Mouse (Mus musculus): ENCODE results near the gene Prok1. TPM values are rescaled to one million over a fixed set of nuclear protein-coding genes. Genes with fewer than 3 reads are reported as not detected.

The Prok1 gene
- polyA plus RNA-seq (2011; ENCODE audit: insufficient read depth, insufficient read length, low replicate concordance, missing spikeins), result not detected in 2 replicates

DNA sequence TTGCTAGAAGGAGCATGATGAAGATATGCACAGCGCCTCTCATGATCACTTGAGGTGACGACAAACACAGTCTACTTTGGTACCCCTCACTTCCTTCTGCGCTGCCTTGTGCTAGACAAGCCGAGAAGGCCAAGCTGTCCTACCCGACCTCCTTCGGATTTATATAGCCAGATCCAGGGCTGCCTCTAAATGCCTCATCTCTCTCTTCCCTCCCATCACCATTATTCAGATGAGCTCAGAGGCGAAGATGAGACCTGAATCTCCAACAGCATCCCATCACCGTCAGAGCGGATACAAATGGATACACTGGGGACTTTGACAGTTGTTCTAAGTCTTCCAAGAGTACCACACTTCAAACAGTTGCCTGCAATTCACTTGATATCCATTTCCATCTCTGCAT is at the start of gene Prok1:
Gene Prok1 (minus strand): TSS at position 101 of the 400 bp plus-strand sequence.
- H3K4me1 ChIP-seq (ENCODE audit: control insufficient read depth, insufficient read depth, low read length), result no peaks in the 10 kb centered on the region
- H3K4me3 ChIP-seq (replicated peaks; ENCODE audit: control insufficient read depth, low read depth, low read length), result no peak within 1 kb of the TSS
- H3K27ac ChIP-seq (ENCODE audit: control insufficient read depth, insufficient read depth, low read depth, low read length, poor library complexity), result no peak within 1 kb of the TSS
- TF ChIP-seq POLR2A (IDR thresholded peaks at IDR 0.05; ENCODE audit: borderline replicate concordance, control insufficient read depth, low read depth, low read length) (no peak), CTCF (IDR thresholded peaks at IDR 0.05; ENCODE audit: control insufficient read depth, insufficient read depth, low read length) (no peak)
- WGBS, result 83% methylated on average over 9 of the region's 9 CpGs

DNA sequence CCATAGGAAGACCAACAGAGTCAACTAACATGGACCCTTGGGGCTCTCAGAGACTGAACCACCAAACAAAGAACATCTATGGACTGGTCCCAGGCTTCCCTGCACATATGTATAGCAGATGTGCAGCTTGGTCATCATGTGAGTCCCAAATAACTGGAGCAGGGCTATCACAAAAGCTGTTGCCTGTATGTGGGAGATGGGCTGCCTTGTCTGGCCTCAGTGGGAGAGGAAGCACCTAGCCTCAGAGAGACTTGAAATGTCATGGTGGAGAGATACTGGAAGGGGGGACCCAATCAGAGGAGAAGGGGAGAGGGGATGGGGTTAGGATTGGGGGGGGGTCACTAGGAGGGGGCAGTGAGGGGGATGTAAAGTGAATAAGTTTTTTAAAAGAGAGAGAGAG is 47.8 kb upstream of the Prok1 start:
- TF ChIP-seq POLR2A (IDR thresholded peaks at IDR 0.05; ENCODE audit: borderline replicate concordance, control insufficient read depth, low read depth, low read length) (no peak), CTCF (IDR thresholded peaks at IDR 0.05; ENCODE audit: control insufficient read depth, insufficient read depth, low read length) (no peak)
- H3K27ac ChIP-seq (ENCODE audit: control insufficient read depth, insufficient read depth, low read depth, low read length, poor library complexity), result no peak overlapping the region
- no peak overlapping the region for H3K4me3 ChIP-seq (replicated peaks; ENCODE audit: control insufficient read depth, low read depth, low read length)
- H3K4me1 ChIP-seq (ENCODE audit: control insufficient read depth, insufficient read depth, low read length), result no peaks in the 10 kb centered on the region

DNA sequence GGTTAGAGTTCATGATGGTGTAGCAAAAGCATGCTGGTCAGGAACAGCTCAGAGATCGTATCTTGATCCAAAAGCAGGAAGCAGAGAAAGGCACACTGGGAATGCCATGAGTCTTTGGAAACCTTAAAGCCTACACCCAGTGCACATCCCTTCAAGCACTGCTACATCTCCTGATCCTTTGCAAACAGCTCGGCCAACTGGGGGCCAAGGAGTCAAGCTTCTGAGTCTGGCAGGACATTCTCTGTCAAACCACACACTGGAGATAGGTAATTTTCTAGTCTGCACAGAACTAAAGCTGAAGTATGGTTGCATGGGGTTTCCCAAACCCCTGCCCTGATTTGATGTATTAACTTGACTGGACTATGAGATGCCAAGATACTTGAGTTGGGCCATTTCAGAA is 46.6 kb upstream of the Prok1 start:
- 66% methylated on average over 2 of the region's 2 CpGs for WGBS
- no peak overlapping the region for H3K27ac ChIP-seq (ENCODE audit: control insufficient read depth, insufficient read depth, low read depth, low read length, poor library complexity)
- no peaks in the 10 kb centered on the region for H3K4me1 ChIP-seq (ENCODE audit: control insufficient read depth, insufficient read depth, low read length)
- no peak overlapping the region for H3K4me3 ChIP-seq (replicated peaks; ENCODE audit: control insufficient read depth, low read depth, low read length)
- TF ChIP-seq CTCF (IDR thresholded peaks at IDR 0.05; ENCODE audit: control insufficient read depth, insufficient read depth, low read length) (no peak), POLR2A (IDR thresholded peaks at IDR 0.05; ENCODE audit: borderline replicate concordance, control insufficient read depth, low read depth, low read length) (no peak)

DNA sequence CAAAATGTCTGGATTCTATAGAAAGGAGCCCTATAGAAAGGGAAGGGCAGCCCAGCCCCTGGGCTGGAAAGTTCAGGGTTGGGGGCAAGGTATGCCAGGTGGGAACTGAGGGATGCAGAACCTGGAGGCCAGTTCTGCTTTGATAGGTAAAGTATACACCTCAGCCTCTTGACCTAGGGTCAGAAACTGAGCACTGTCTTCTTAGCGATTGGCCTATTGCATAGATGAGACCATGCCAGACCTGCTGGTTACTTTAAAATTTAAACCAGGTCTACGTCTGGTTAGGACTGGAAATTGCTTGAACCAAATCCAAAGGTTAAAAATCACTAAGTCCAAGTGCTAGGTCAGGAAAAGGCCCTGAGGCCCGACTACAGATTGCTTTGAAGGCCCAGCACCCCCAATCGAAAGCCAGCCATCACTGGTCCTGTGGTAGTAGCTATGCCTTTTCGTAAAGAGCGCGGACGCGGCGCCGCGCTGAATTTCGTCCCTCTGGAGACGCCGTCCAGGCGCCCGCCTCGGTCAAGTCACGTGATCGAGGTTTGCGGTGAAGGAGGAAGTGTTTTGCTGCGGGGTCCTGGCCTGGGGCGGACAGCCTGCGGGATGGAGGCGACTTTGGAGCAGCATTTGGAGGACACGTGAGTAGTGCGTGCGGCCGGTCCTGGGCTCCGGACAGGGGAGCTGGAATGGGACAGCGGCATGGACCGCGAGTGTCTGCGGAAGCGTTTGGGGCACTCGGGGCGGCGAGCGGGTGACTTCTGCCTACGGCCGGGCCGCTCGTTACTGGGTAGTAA is 39.2 kb upstream of the Prok1 start, which contains the start of gene Lamtor5:
Gene Lamtor5 (plus strand): TSS at position 380 of the 791 bp plus-strand sequence.
- WGBS, result 3% methylated on average over 43 of the region's 43 CpGs
- TF ChIP-seq CTCF (IDR thresholded peaks at IDR 0.05; ENCODE audit: control insufficient read depth, insufficient read depth, low read length), result no peak
- peak; percentile 64; the same call in 1 of the 2 replicates for TF ChIP-seq POLR2A (IDR thresholded peaks at IDR 0.05; ENCODE audit: borderline replicate concordance, control insufficient read depth, low read depth, low read length)
- H3K27ac ChIP-seq (ENCODE audit: control insufficient read depth, insufficient read depth, low read depth, low read length, poor library complexity), result peak within 1 kb of the TSS; percentile 32

DNA sequence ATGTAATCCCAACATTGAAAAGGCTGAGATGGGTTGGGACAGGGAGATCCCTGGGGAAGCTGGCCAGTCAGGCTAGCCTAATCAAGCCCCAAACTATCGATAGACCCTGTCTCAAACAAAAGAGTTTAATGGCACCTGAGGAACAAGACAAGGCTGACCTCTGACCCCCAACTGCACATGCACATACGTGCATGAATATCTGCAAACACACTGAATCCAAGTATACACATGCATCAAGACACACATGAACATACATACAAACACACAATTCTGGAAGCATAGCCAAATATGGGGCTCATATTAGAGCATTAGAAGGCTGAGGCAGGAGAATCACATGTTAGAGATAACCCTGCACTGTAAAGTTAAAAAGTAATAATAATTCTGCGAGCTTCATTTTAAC is 37.1 kb upstream of the Prok1 start:
- TF ChIP-seq POLR2A (IDR thresholded peaks at IDR 0.05; ENCODE audit: borderline replicate concordance, control insufficient read depth, low read depth, low read length) (no peak), CTCF (IDR thresholded peaks at IDR 0.05; ENCODE audit: control insufficient read depth, insufficient read depth, low read length) (no peak)
- H3K4me1 ChIP-seq (ENCODE audit: control insufficient read depth, insufficient read depth, low read length), result no peaks in the 10 kb centered on the region
- H3K4me3 ChIP-seq (replicated peaks; ENCODE audit: control insufficient read depth, low read depth, low read length), result no peak overlapping the region
- WGBS, result 81% methylated on average over 3 of the region's 3 CpGs
- H3K27ac ChIP-seq (ENCODE audit: control insufficient read depth, insufficient read depth, low read depth, low read length, poor library complexity), result no peak overlapping the region

More for the DNA sequence above, 39.2 kb upstream of the Prok1 start, which contains the start of gene Lamtor5:
- H3K4me1 ChIP-seq (ENCODE audit: control insufficient read depth, insufficient read depth, low read length), result no peaks in the 10 kb centered on the region
- peak within 1 kb of the TSS; percentile 97 for H3K4me3 ChIP-seq (replicated peaks; ENCODE audit: control insufficient read depth, low read depth, low read length)

DNA sequence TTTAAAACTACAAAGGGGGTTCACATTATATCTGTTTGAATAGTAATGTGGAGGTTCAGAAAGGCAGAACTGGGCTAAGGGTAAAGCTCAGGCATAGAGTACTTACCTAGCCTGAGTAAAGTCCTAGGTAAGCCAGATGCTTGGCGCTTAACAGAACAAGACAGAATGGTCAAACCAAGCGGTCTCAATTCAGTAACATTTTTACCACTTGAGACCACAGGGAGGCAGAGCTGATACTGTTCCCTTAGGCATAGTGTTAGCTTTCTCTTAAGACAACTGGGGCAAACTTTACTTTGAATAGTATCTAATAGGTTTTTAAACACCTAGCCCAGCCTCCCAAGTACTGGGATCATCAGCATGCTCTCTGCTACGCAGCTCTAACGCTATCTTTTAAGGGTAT is 36.5 kb upstream of the Prok1 start:
- WGBS, result 64% methylated on average over 4 of the region's 4 CpGs
- Histone ChIP-seq H3K4me3 (replicated peaks; ENCODE audit: control insufficient read depth, low read depth, low read length) (no peak overlapping the region), H3K4me1 (ENCODE audit: control insufficient read depth, insufficient read depth, low read length) (no peaks in the 10 kb centered on the region), H3K27ac (ENCODE audit: control insufficient read depth, insufficient read depth, low read depth, low read length, poor library complexity) (no peak overlapping the region)
- TF ChIP-seq POLR2A (IDR thresholded peaks at IDR 0.05; ENCODE audit: borderline replicate concordance, control insufficient read depth, low read depth, low read length), result no peak
- TF ChIP-seq CTCF (IDR thresholded peaks at IDR 0.05; ENCODE audit: control insufficient read depth, insufficient read depth, low read length), result no peak

DNA sequence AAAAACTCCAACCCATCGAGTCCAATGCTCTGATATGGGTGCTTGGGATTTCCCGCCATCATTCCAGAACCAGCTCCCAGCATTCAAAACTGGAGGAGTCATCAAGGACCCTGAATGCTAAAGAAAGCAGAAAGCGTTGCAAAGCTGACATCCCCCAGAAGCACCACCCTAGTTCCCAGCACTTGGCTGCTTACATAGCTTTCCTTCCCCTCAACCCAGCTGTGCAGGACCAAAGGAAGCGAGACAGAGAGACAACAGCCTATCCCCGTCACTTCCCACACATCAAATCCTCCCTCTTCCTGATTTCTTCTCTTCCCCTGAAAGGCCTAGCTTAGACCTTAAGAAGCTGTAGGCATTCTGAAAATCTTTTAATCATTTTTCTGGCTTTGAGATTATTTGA is 35.8 kb upstream of the Prok1 start:
- Histone ChIP-seq H3K4me1 (ENCODE audit: control insufficient read depth, insufficient read depth, low read length) (no peaks in the 10 kb centered on the region), H3K27ac (ENCODE audit: control insufficient read depth, insufficient read depth, low read depth, low read length, poor library complexity) (no peak overlapping the region), H3K4me3 (replicated peaks; ENCODE audit: control insufficient read depth, low read depth, low read length) (no peak overlapping the region)
- TF ChIP-seq CTCF (IDR thresholded peaks at IDR 0.05; ENCODE audit: control insufficient read depth, insufficient read depth, low read length) (no peak), POLR2A (IDR thresholded peaks at IDR 0.05; ENCODE audit: borderline replicate concordance, control insufficient read depth, low read depth, low read length) (no peak)
- WGBS, result 65% methylated on average over 5 of the region's 5 CpGs

DNA sequence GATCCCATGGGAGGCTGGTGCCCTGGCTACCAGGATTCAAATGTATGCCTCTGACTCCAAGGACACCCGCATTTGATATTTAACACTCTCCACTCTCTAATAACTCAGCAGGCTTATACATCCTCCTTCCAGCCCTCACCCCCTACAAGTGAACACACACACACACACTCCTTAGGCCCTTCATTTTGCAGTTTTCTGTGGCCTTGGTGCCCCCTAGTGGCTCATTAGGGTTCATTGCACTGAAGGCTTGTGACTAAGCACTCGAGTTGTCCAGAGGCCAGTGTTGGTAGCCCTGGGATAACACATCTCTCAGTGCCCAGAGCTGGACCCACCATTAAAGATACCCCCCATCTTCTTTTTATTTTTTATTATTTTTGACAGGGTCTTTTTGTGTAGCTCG is 34.3 kb upstream of the Prok1 start:
- 11% methylated on average over 3 of the region's 3 CpGs for WGBS

More for the DNA sequence above, 34.3 kb upstream of the Prok1 start:
- Histone ChIP-seq H3K4me1 (ENCODE audit: control insufficient read depth, insufficient read depth, low read length) (no peaks in the 10 kb centered on the region), H3K27ac (ENCODE audit: control insufficient read depth, insufficient read depth, low read depth, low read length, poor library complexity) (no peak overlapping the region), H3K4me3 (replicated peaks; ENCODE audit: control insufficient read depth, low read depth, low read length) (no peak overlapping the region)
- no peak for TF ChIP-seq POLR2A (IDR thresholded peaks at IDR 0.05; ENCODE audit: borderline replicate concordance, control insufficient read depth, low read depth, low read length)
- TF ChIP-seq CTCF (IDR thresholded peaks at IDR 0.05; ENCODE audit: control insufficient read depth, insufficient read depth, low read length), result peak; percentile 66
